Mouse (Mus musculus) layer of hippocampus, postnatal 14 days (tissue): Measurements from ENCODE around the gene Ccdc51. TPM values are rescaled to one million over a fixed set of nuclear protein-coding genes. Genes with fewer than 3 reads are reported as not detected.

Experiments
- DNase-seq, 2 experiments: peaks; one replicate each; pipeline ENCODE4 v3.0.0; 2021 to 2022; ENCODE audit warnings: low spot score in 2 of 2, mixed read lengths in 1 of 2
- long read RNA-seq, 2 experiments: library from polyadenylated mRNA; stranded (forward); transcript quantifications; one replicate each; pipeline ENCODE4 v2.0.0; 2021
- total RNA-seq, 2 experiments: library from RNA; stranded (reverse); gene quantifications; 2 replicates each; pipeline ENCODE4 v1.2.3; 2021

Gene Ccdc51
- 1 to 10 TPM; 7.4 to 9.4 TPM for total RNA-seq
- long read RNA-seq, experiment 1, partial matches to known transcripts = 1 of 4 reads
- long read RNA-seq, experiment 1, other reads (novel, unspliced or antisense) = 0 of 4 reads
- long read RNA-seq, experiment 2, partial matches to known transcripts = 1 of 7 reads
- long read RNA-seq, experiment 2, other reads (novel, unspliced or antisense) = 3 of 7 reads

- peak; percentile 83 to 91 for DNase-seq
Observed at GRCm38 (mm10) chr9:109082124-109082800, at the start of gene Ccdc51, which contains the start of gene Tma7. Gene Ccdc51, plus strand, starts transcription at chr9:109082493. Gene Tma7, minus strand, starts transcription at chr9:109082587.

GRCm38 (mm10) chr9:109038086-109038895 is 44.0 kb upstream of the Ccdc51 start, which contains the start of gene Shisa5:
Gene Shisa5, plus strand, starts transcription at chr9:109038565.
- DNase-seq = no peak

GRCm38 (mm10) chr9:109038901-109039364 is 43.4 kb upstream of the Ccdc51 start:
- DNase-seq = no peak

GRCm38 (mm10) chr9:109039681-109040080 is 42.6 kb upstream of the Ccdc51 start:
- no peak for DNase-seq

- DNase-seq = no peak
Observed at GRCm38 (mm10) chr9:109040216-109040615, 42.1 kb upstream of the Ccdc51 start.

- no peak for DNase-seq
Observed at GRCm38 (mm10) chr9:109040906-109041305, 41.4 kb upstream of the Ccdc51 start.

- no peak for DNase-seq
Observed at GRCm38 (mm10) chr9:109041351-109041750, 40.9 kb upstream of the Ccdc51 start.

GRCm38 (mm10) chr9:109046306-109046705 is 36.0 kb upstream of the Ccdc51 start:
- peak in 1 of 2 experiments; percentile 34 for DNase-seq

GRCm38 (mm10) chr9:109049316-109049715 is 33.0 kb upstream of the Ccdc51 start:
- DNase-seq = no peak

GRCm38 (mm10) chr9:109049996-109050673 is 32.2 kb upstream of the Ccdc51 start:
- DNase-seq = no peak

- no peak for DNase-seq
Observed at GRCm38 (mm10) chr9:109050674-109050997, 31.7 kb upstream of the Ccdc51 start.

GRCm38 (mm10) chr9:109051011-109051501 is 31.2 kb upstream of the Ccdc51 start:
- no peak for DNase-seq

- no peak for DNase-seq
Observed at GRCm38 (mm10) chr9:109051651-109052489, 30.4 kb upstream of the Ccdc51 start.

GRCm38 (mm10) chr9:109052490-109053260 is 29.6 kb upstream of the Ccdc51 start:
- no peak for DNase-seq

- no peak for DNase-seq
Observed at GRCm38 (mm10) chr9:109053366-109053765, 28.9 kb upstream of the Ccdc51 start.

- no peak for DNase-seq
Observed at GRCm38 (mm10) chr9:109053851-109054250, 28.4 kb upstream of the Ccdc51 start.

- peak; percentile 57 to 84 for DNase-seq
Observed at GRCm38 (mm10) chr9:109054712-109055111, 27.6 kb upstream of the Ccdc51 start.

GRCm38 (mm10) chr9:109055271-109056030 is 26.8 kb upstream of the Ccdc51 start:
- no peak for DNase-seq
